Mouse (Mus musculus) liver (tissue): ENCODE results near the gene Rab37.

Experiments
- DNase-seq: peaks from one replicate; pipeline ENCODE4 v3.0.0-alpha.2; 2020; ENCODE audit warnings: mixed read lengths

Gene Rab37

DNA sequence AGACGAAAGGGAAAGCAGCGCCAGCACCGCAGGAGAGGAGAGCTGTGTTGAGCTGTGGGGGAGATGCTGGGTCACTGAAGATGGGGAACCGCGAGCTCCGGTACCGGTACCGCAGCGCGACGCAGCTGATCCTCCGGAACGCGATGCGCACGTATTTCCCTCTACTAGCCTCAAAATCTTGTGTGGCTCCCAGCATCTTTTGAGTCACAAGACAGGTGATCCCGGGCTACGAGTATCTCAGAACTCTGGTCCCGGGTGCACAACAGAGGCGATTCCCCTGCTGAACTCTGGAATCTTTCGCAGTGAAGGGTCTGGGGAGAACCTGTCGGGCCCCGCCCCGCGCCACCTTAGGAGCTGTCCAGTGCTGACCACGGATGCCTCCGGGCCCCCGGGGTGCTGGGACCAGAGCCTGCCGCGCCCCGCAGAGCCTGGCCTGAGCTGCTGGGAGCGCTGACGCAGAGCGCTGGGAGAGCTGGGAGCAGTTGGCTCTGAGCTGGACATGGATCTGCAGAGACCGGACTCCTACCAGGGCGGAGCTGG is at the start of gene Rab37:
Gene Rab37 (plus strand): TSS at position 70 of the 540 bp plus-strand sequence.
- peak; percentile 42 for DNase-seq

DNA sequence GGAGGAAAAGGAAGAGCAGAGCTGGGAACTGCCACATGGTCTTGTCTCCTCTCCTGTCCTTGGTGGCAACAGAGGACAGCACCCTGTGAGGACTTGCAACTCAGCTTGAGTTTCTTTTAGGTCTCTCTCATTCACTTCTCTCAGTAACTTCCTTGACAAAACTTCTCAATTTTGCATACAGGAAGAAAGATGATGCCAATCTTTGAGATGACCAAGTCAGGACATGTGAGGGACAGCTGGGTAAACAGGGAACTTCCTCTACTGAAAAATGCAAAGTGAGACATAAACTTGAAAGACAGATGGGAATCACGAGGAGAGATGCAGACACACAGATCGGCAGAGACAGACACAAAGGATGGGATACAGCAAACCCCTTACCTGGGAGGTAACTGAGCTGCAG is 43.0 kb upstream of the Rab37 start, which contains the start of gene Cd300ld3:
Gene Cd300ld3 (minus strand): TSS at position 151 of the 400 bp plus-strand sequence.
- no peak for DNase-seq

GRCm38 (mm10) chr11:115049282-115049895 is 41.8 kb upstream of the Rab37 start:
- DNase-seq = no peak

GRCm38 (mm10) chr11:115052206-115052605 is 39.0 kb upstream of the Rab37 start:
- peak; percentile 50 for DNase-seq

DNA sequence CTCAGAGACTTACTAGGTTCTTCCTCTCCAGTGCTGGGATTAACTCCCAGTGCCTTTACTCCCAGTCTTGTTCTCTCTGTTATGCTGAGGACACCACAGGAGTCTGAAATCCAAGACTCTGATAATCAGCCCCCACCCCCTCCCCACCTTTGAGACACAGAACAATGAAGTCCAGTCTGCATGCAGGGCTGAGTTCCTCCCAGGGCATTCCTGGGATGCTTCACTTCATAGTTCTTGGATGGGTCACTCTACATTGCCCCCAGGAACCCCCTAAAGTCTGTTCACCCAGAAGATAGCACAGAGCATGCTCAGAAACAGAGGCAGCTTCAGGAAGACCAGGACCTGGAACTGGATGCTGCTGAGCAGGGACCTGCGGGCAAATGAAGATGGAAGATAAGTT is 38.2 kb upstream of the Rab37 start:
- no peak for DNase-seq

- no peak for DNase-seq
Observed at GRCm38 (mm10) chr11:115054537-115054936, 36.7 kb upstream of the Rab37 start.

DNA sequence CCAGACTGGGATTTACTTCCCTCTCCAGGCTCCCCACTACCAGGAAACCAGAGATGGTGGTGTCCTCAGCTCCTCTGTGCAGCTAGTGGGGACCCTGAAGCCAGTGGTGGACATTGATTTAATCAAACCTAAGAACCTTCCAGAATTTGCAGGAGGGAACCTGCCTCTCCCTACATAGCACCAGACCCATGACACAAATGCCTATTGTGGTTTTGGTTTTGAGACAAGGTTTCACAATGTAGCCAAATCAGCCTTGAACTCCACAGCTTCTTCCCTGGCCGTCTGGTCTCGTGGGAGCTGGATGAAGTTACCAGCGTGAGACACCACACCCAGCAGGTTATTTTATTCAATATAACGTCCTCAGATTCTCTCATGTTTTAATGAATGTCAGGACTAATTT is 32.5 kb upstream of the Rab37 start:
- no peak for DNase-seq

DNA sequence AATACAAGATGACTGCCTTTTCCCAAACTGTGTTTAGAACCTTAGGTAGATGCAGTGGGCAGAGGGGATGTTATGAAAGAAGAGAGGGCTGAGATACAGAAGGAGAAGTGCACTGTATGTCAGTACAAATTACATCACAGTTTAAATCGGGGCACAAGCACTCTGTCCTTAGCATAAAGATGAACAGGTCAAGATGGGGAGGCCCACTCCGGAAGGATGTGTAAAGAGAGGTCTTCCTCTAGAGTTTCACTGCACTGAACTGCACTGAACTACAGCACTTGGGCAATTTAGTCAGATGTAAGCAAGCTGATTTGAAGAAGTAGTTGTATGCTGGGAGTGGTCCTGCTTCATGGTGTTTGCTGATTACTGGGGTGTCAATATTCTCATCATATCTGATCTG is 31.4 kb upstream of the Rab37 start:
- DNase-seq = no peak

- DNase-seq = no peak
Observed at GRCm38 (mm10) chr11:115062077-115062476, 29.2 kb upstream of the Rab37 start, which contains the start of gene Cd300e. TSS of gene Cd300e (minus strand) at chr11:115062177.

DNA sequence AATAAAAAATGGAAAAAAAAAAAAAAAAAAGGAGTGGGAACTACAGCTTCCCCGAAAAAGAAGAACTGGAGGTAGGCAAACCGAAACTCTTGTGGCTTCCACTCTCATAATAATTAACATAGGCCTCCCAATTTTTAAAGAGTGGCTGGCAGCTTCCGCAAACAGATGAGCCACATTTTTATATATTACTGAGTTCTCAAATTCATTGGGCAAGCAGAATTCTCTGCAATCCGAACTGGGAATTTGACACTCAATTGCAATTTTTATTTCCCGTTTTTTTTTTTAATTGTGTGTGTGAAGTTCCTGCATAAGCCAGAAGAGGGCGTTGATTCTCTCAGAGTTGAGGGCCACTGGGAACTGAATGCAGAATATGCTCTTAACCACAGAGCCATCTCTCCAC is 24.5 kb upstream of the Rab37 start:
- no peak for DNase-seq

DNA sequence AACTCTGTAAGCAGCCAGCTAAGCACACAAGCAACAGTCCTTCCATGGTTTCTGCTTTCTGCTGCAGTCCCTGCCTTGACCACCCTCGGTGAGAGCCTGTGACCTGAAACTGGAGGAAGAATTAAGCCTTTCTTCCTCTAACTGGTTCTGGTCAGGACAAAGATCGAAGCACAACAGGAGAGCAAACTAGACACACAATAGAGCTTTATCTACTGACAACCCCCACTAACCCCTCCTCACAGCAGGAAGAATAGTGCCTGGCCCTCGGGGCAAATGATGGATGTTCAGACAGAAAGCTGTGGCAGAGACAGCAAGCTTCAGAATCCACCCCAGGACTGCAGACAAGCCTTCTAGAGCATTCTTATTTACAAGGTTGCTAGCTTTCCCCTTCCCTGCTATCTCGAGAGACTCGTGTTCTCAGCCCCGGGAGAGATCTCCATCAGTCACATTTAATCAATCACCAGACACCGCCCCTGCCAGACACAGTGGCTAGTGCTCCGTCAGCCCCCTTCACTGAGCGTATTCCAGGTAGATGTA is 20.1 kb upstream of the Rab37 start:
- DNase-seq = no peak

GRCm38 (mm10) chr11:115071631-115072294 is 19.5 kb upstream of the Rab37 start:
- no peak for DNase-seq

DNA sequence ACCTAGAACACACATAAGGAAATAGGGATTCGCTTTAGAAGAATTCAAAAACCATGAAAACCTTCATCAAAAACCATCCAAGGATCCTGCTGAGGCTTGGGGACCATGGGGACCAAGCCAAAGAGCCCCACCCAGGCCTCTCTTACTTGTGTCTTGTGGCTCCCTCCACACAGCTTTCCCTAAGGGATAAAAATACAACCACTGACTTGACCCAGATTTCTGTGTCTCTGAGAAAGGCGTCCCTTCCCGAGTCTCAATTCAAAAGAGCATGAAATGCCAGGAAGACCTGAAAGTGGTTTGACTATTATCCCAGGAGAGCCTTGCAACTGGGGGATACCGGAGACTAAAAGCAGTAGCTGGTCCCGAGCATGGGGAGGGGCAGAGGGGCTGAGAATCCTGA is 18.2 kb upstream of the Rab37 start:
- DNase-seq = no peak

- DNase-seq = no peak
Observed at GRCm38 (mm10) chr11:115075407-115075806, 15.8 kb upstream of the Rab37 start.

DNA sequence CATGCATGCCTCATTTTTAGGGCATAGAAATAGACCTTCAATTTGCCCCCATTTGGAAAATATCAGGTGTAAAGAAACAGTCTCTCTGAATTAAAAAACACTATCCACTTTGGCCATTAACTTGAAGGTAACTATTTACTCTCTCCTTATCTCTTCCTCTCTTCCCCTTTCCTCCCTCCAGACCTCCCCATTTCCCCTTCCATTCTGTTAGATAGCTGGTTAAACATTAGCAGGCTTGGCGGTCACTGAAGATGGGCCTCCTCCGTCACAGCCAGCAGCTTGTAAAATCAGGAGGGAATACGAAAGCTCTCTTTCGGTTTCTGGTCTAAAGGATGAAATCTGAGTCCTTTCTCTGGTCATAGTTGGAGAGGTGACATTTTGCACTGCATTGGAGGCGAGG is 15.4 kb upstream of the Rab37 start:
- no peak for DNase-seq

DNA sequence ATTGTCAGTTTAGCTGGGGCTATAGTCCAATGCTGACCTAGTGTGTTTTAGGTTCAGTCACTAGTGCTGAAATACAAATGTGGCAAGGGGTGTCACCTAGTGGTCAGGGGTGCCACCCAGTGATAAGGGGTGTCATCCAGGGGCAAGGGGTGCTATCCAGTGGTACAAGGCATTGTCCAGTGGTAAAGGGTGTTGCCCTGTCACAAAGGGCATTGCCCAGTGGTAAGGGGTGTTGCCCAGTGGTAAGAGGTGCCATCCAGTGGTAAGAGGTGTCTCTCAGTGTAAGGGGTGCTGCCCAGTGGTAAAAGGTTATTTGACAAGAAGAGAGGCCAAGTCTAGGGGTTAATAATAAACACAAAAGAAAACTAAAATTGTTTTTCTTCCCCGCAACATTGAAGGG is 13.8 kb upstream of the Rab37 start:
- no peak for DNase-seq

- DNase-seq = no peak
Observed at GRCm38 (mm10) chr11:115078680-115079079, 12.6 kb upstream of the Rab37 start.

DNA sequence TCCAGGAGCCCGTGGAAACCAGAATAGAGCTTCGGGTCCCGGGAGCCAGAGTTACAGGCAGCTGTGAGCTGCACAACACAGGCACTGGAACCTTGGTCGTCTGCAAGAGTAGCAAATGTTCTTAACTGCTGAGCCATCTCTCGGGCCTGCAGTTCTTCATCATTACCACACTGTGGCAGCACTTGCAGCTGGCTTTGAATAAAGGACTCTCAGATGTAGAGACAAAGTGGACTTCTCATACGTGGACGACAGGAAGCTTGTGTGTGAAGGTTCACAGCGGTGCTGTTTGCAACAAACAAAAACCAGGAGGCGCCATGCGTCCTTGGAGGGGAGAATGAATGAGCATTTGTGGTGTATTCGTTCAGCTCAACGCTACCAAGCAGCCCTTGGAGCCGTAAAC is 10.3 kb upstream of the Rab37 start:
- peak; percentile 36 for DNase-seq

DNA sequence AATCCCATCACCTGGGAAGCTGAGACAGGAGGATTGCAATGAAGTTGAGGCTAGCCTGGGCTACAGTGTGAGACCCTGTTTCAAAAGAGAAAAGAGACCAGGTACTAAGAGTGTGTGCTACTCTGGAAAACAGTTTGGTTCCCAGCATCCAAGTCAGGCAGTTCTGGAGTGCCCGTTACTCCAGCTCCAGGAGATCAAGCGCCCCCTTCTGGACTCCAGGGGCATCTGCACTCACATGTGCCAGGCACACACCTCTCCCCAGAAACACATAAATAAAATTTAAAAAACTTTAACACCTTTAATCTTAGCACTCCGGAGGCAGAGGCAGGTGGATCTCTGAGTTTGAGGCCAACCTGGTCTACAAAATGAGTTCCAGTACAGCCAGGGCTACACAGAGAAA is 9.9 kb upstream of the Rab37 start:
- DNase-seq = no peak

- no peak for DNase-seq
Observed at GRCm38 (mm10) chr11:115082196-115082595, 9.0 kb upstream of the Rab37 start.

- peak; percentile 64 for DNase-seq
Observed at GRCm38 (mm10) chr11:115083376-115084139, 7.7 kb upstream of the Rab37 start.

DNA sequence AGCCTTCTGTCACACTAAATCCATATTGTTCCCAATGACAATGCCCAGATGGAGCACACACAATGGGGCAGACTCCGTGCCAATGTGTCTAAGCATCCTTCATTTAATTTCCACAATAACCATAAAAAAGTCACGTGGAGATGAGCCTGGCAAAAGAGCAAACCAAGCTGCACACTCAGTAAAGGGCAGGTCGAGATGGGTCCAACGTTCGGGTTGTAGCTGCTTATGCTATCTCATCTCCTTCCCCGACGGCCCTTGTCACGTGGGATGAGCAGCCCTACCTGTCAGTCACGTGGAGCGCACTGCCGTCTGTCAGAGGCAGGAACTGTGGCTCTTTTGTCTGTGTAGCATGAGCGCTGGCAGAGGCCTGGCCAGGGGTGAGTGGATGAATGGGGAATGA is 6.6 kb upstream of the Rab37 start:
- no peak for DNase-seq

- DNase-seq = no peak
Observed at GRCm38 (mm10) chr11:115085064-115085463, 6.2 kb upstream of the Rab37 start.
